Mouse (Mus musculus) Muller cell, postnatal 12 days (primary cell): ENCODE results near the gene Plagl1.
A peak's percentile ranks its signal among the peaks of the same experiment; 100 is the strongest.

Experiments
- DNase-seq: peaks from one replicate; pipeline ENCODE4 v3.0.0-alpha.2; 2015; ENCODE audit errors: inconsistent ontology term

Plagl1 gene

GRCm38 (mm10) chr10:13133850-13134249 lies 73.5 kb downstream of the Plagl1 start:
- no peak for DNase-seq

GRCm38 (mm10) chr10:13135276-13135675 lies 75.0 kb downstream of the Plagl1 start:
- no peak for DNase-seq

- no peak for DNase-seq
Measured at GRCm38 (mm10) chr10:13135751-13136150, 75.4 kb downstream of the Plagl1 start.

- DNase-seq = no peak
Measured at GRCm38 (mm10) chr10:13137906-13138305, 77.6 kb downstream of the Plagl1 start.

- no peak for DNase-seq
Measured at GRCm38 (mm10) chr10:13140434-13140833, 80.1 kb downstream of the Plagl1 start.

GRCm38 (mm10) chr10:13150435-13150834 lies 90.1 kb downstream of the Plagl1 start:
- DNase-seq = no peak

GRCm38 (mm10) chr10:13151353-13151752 lies 91.0 kb downstream of the Plagl1 start:
- no peak for DNase-seq

GRCm38 (mm10) chr10:13152811-13153364 lies 92.6 kb downstream of the Plagl1 start:
- no peak for DNase-seq

GRCm38 (mm10) chr10:13155377-13155776 lies 95.1 kb downstream of the Plagl1 start:
- DNase-seq = no peak

- DNase-seq = no peak
Measured at GRCm38 (mm10) chr10:13160913-13161312, 100.6 kb downstream of the Plagl1 start.

- no peak for DNase-seq
Measured at GRCm38 (mm10) chr10:13162031-13162430, 101.7 kb downstream of the Plagl1 start.

- DNase-seq = no peak
Measured at GRCm38 (mm10) chr10:13168461-13168860, 108.2 kb downstream of the Plagl1 start.

GRCm38 (mm10) chr10:13170739-13171448 lies 110.6 kb downstream of the Plagl1 start:
- peak; percentile 30 for DNase-seq

- DNase-seq = no peak
Measured at GRCm38 (mm10) chr10:13171461-13171860, 111.2 kb downstream of the Plagl1 start.

GRCm38 (mm10) chr10:13172798-13173221 lies 112.5 kb downstream of the Plagl1 start:
- DNase-seq = no peak

GRCm38 (mm10) chr10:13175866-13176265 lies 115.6 kb downstream of the Plagl1 start:
- DNase-seq = no peak

GRCm38 (mm10) chr10:13177973-13178624 lies 117.8 kb downstream of the Plagl1 start, which contains the start of gene Zc2hc1b:
Gene Zc2hc1b (minus strand): TSS chr10:13178023.
- DNase-seq = no peak

- DNase-seq = no peak
Measured at GRCm38 (mm10) chr10:13180211-13180610, 119.9 kb downstream of the Plagl1 start.
